Mouse (Mus musculus) CH12.LX (cell line): ENCODE data around the gene Spdya. TPM values are rescaled to one million over a fixed set of nuclear protein-coding genes. Genes with fewer than 3 reads are reported as not detected.

Experiments used
- DNase-seq: peaks from one replicate; pipeline ENCODE4 v3.0.0-alpha.2; 2013; ENCODE audit errors: extremely low read depth
- H3K27ac ChIP-seq: 2 replicates; pipeline ENCODE4 v1.5.1; 2012; ENCODE audit warnings: low read depth, mild to moderate bottlenecking, control low read depth, moderate library complexity; ENCODE audit not compliant: insufficient read depth
- H3K27me3 ChIP-seq: replicated peaks from 2 replicates; pipeline ENCODE3; 2012; ENCODE audit warnings: inconsistent platforms
- H3K36me3 ChIP-seq, 2 experiments: replicated peaks in 1 of 2; 2 replicates each; pipeline versions ENCODE3 to v1.6.1; 2012; ENCODE audit warnings: inconsistent platforms in 1 of 2, low read length in 1 of 2, mild to moderate bottlenecking in 1 of 2, mixed read lengths in 1 of 2, moderate library complexity in 1 of 2; ENCODE audit not compliant: control insufficient read depth in 1 of 2, insufficient read depth in 1 of 2
- H3K4me1 ChIP-seq, 2 experiments: 2 replicates each; pipeline ENCODE4 v1.6.1; 2012; ENCODE audit warnings: inconsistent platforms in 1 of 2, moderate library complexity in 1 of 2; ENCODE audit not compliant: insufficient read depth in 2 of 2, control insufficient read depth in 1 of 2
- H3K4me2 ChIP-seq: 2 replicates; pipeline ENCODE4 v1.6.1; 2012; ENCODE audit warnings: low read depth, mild to moderate bottlenecking, control low read depth; ENCODE audit not compliant: poor library complexity, insufficient read depth, severe bottlenecking
- H3K4me3 ChIP-seq, 3 experiments: fragments of 150-350 bp in 1 of 3; sonication (generic) in 1 of 3; replicated peaks in 1 of 3; 2 replicates each; pipeline versions ENCODE3 to v1.5.1; 2011 to 2012; ENCODE audit warnings: low read depth in 2 of 3, low read length in 2 of 3, mild to moderate bottlenecking in 2 of 3, moderate library complexity in 2 of 3, control low read depth in 1 of 3, improper control_type of control experiment in 1 of 3, inconsistent platforms in 1 of 3, mixed read lengths in 1 of 3; ENCODE audit not compliant: poor library complexity in 1 of 3
- H3K79me2 ChIP-seq: replicated peaks from 2 replicates; pipeline ENCODE4 v1.6.1; 2012; ENCODE audit warnings: mild to moderate bottlenecking, moderate library complexity; ENCODE audit not compliant: control insufficient read depth, poor library complexity, insufficient read depth, severe bottlenecking; ENCODE audit errors: extremely low read depth
- H3K9ac ChIP-seq: 2 replicates; pipeline ENCODE4 v1.6.1; 2012; ENCODE audit warnings: low read depth, mild to moderate bottlenecking, control low read depth, moderate library complexity; ENCODE audit not compliant: insufficient read depth
- H3K9me3 ChIP-seq: replicated peaks from 2 replicates; pipeline ENCODE3; 2012; ENCODE audit warnings: low read length, inconsistent platforms, mixed read lengths
- CHD1 ChIP-seq: IDR thresholded peaks from 2 replicates; pipeline ENCODE4 v1.6.1; 2012; ENCODE audit warnings: low read depth, low read length, improper control_type of control experiment, inconsistent platforms
- CTCF ChIP-seq, 2 experiments: IDR thresholded peaks in 1 of 2; conservative IDR thresholded peaks in 1 of 2; 2 replicates each; pipeline ENCODE4 v1.5.1; 2011 to 2012; ENCODE audit warnings: low read depth in 2 of 2, low read length in 2 of 2, improper control_type of control experiment in 1 of 2, inconsistent platforms in 1 of 2, mild to moderate bottlenecking in 1 of 2, moderate library complexity in 1 of 2
- E2F4 ChIP-seq: IDR thresholded peaks from 2 replicates; pipeline ENCODE4 v1.6.1; 2011; ENCODE audit warnings: low read depth, low read length, improper control_type of control experiment; ENCODE audit not compliant: insufficient replicate concordance
- EP300 ChIP-seq: IDR thresholded peaks from 2 replicates; pipeline ENCODE4 v1.6.1; 2011; ENCODE audit warnings: low read length, improper control_type of control experiment
- ETS1 ChIP-seq: conservative IDR thresholded peaks from 2 replicates; pipeline ENCODE4 v1.6.1; 2012; ENCODE audit warnings: low read depth, mild to moderate bottlenecking, inconsistent platforms, low read length, improper control_type of control experiment, moderate library complexity
- HCFC1 ChIP-seq: IDR thresholded peaks from 2 replicates; pipeline ENCODE4 v1.6.1; 2012; ENCODE audit warnings: low read depth, mild to moderate bottlenecking, inconsistent platforms, low read length, improper control_type of control experiment
- JUND ChIP-seq: conservative IDR thresholded peaks from 2 replicates; pipeline ENCODE4 v1.6.1; 2011; ENCODE audit warnings: low read depth, low read length, improper control_type of control experiment
- MEF2A ChIP-seq: IDR thresholded peaks from 2 replicates; pipeline ENCODE4 v1.6.1; 2014; ENCODE audit warnings: low read depth, mild to moderate bottlenecking, inconsistent platforms, low read length, improper control_type of control experiment, borderline replicate concordance
- NRF1 ChIP-seq: IDR thresholded peaks from 2 replicates; pipeline ENCODE4 v1.6.1; 2014; ENCODE audit warnings: low read depth, mild to moderate bottlenecking, inconsistent platforms, low read length, improper control_type of control experiment, moderate library complexity
- RAD21 ChIP-seq: IDR thresholded peaks from 2 replicates; pipeline ENCODE4 v1.6.1; 2011; ENCODE audit warnings: low read depth, mild to moderate bottlenecking, low read length, improper control_type of control experiment, moderate library complexity
- RCOR1 ChIP-seq: conservative IDR thresholded peaks from 2 replicates; pipeline ENCODE4 v1.6.1; 2012; ENCODE audit warnings: low read depth, mild to moderate bottlenecking, inconsistent platforms, low read length, improper control_type of control experiment
- SIN3A ChIP-seq: IDR thresholded peaks from 2 replicates; pipeline ENCODE4 v1.6.1; 2012; ENCODE audit warnings: low read length, improper control_type of control experiment, inconsistent platforms
- TCF12 ChIP-seq: IDR thresholded peaks from 2 replicates; pipeline ENCODE4 v1.6.1; 2014; ENCODE audit warnings: low read depth, mild to moderate bottlenecking, inconsistent platforms, low read length, improper control_type of control experiment
- USF1 ChIP-seq: IDR thresholded peaks from 2 replicates; pipeline ENCODE4 v1.6.1; 2014; ENCODE audit warnings: low read depth, mild to moderate bottlenecking, inconsistent platforms, low read length, improper control_type of control experiment
- ZKSCAN1 ChIP-seq: IDR thresholded peaks from 2 replicates; pipeline ENCODE4 v1.6.1; 2012; ENCODE audit warnings: low read depth, inconsistent platforms, low read length, improper control_type of control experiment, borderline replicate concordance
- ZMIZ1 ChIP-seq: IDR thresholded peaks from 2 replicates; pipeline ENCODE4 v1.6.1; 2012; ENCODE audit warnings: low read depth, mild to moderate bottlenecking, inconsistent platforms, low read length, improper control_type of control experiment
- dilution Hi-C: fragments of 300-500 bp; cut with MboI; formaldehyde crosslinking; loops from 2 replicates; pipeline ENCODE4 v1.14.3; 2020; ENCODE audit warnings: low sequenced_read_pairs; ENCODE audit not compliant: extremely low pct_unique_long_range_greater_than_20kb, extremely low pct_ligation_motif_present
- in situ Hi-C: fragments of 300-500 bp; cut with MboI; formaldehyde crosslinking; loops from 3 replicates; pipeline ENCODE4 v1.14.3; 2019; ENCODE audit warnings: low sequenced_read_pairs, low pct_ligation_motif_present, low pct_unique_long_range_greater_than_20kb, mixed read lengths
- polyA plus RNA-seq: library from polyadenylated mRNA; unstranded; fragments of >175 nt; gene quantifications from 2 replicates; pipeline ENCODE4 v1.2.1, GENCODE M21; 2012; ENCODE audit warnings: low read depth; ENCODE audit not compliant: insufficient read length
- total RNA-seq, 2 experiments: library from RNA; depleted of rRNA; stranded (reverse); fragments of 300-350 nt in 1 of 2; fragments of >200 nt in 1 of 2; gene quantifications; 2 replicates each; pipeline ENCODE4 v1.2.3; 2012 to 2014

Spdya gene
- total and polyA plus RNA-seq, 3 experiments: 0.04 to 0.80 TPM; not detected in 1

- TF ChIP-seq USF1 (no peak), HCFC1 (no peak), MEF2A (no peak), ETS1 (no peak), EP300 (no peak), E2F4 (no peak), RCOR1 (no peak), JUND (no peak)
- TF ChIP-seq, all 38 proteins: peak for 0
- Histone ChIP-seq H3K27ac (no peak overlapping the region), H3K4me3 (no peak overlapping the region), H3K4me2 (no peak overlapping the region), H3K9me3 (no peaks in the 10 kb centered on the region), H3K27me3 (no peaks in the 10 kb centered on the region), H3K79me2 (no peaks in the 10 kb centered on the region), H3K36me3 (no peaks in the 10 kb centered on the region), H3K9ac (no peak overlapping the region), H3K4me1 (peaks cover 0 to 7% of the 10 kb centered on the region in 2 experiments; a peak in 2 of 4 replicates)
- DNase-seq: no peak
- dilution Hi-C loops: no loop called here
- in situ Hi-C loops: no loop called here
These were observed 14.7 kb upstream of the Spdya start for GRCm38 (mm10) chr17:71537164-71537563.

GRCm38 (mm10) chr17:71548586-71548985, 3.3 kb upstream of the Spdya start:
- H3K27ac ChIP-seq: no peak overlapping the region
- H3K9ac ChIP-seq: no peak overlapping the region
- DNase-seq: peak; percentile 51
- peaks cover 30% of the 10 kb centered on the region for H3K27me3 ChIP-seq
- H3K79me2 ChIP-seq: no peaks in the 10 kb centered on the region
- no peak overlapping the region for H3K4me3 ChIP-seq
- in situ Hi-C loops (no loop called here), dilution Hi-C loops (no loop called here)
- peaks cover 0 to 4% of the 10 kb centered on the region in 2 experiments; a peak in 2 of 4 replicates for H3K4me1 ChIP-seq
- H3K36me3 ChIP-seq: no peaks in the 10 kb centered on the region
- TF ChIP-seq RAD21 (peak; percentile 74), CTCF (conservative IDR thresholded peaks at IDR 0.05 in 1 of 2, IDR thresholded peaks at IDR 0.05 in 1 of 2; ENCODE audit: low read depth in 2 of 2, low read length in 2 of 2) (peak; percentile 13 to 69; a peak in 2 of 4 replicates), CHD1 (no peak), ZKSCAN1 (no peak), JUND (0 out of 2 replicates have a peak, but pooled peaks have one; percentile 38), ZMIZ1 (no peak), TCF12 (no peak)
- H3K4me2 ChIP-seq: no peak overlapping the region
- H3K9me3 ChIP-seq: no peaks in the 10 kb centered on the region

GRCm38 (mm10) chr17:71551350-71551749, 511 bp upstream of the Spdya start:
- H3K4me1 ChIP-seq: peaks cover 4% of the 10 kb centered on the region in 2 experiments; a peak in 2 of 4 replicates
- H3K36me3 ChIP-seq: no peaks in the 10 kb centered on the region
- peaks cover 35% of the 10 kb centered on the region for H3K27me3 ChIP-seq
- no peaks in the 10 kb centered on the region for H3K9me3 ChIP-seq
- peak overlapping the region in 2 of 3 experiments; percentile 57 to 81 for H3K4me3 ChIP-seq
- TF ChIP-seq NRF1: no peak
- TF ChIP-seq SIN3A: 0 out of 2 replicates have a peak, but pooled peaks have one; percentile 27
- in situ Hi-C loops: loop anchor here (25.0 kb wide), 1 partner anchor 311 kb away; no protein-coding TSS in a partner anchor
- no peak overlapping the region for H3K27ac ChIP-seq
- dilution Hi-C loops: no loop called here
- H3K79me2 ChIP-seq: no peaks in the 10 kb centered on the region
- H3K9ac ChIP-seq: no peak overlapping the region
- DNase-seq: no peak
- H3K4me2 ChIP-seq: peak overlapping the region; percentile 79
